Mouse (Mus musculus) G1E (cell line): ENCODE results near the gene Esr2. TPM values are rescaled to one million over a fixed set of nuclear protein-coding genes. Genes with fewer than 3 reads are reported as not detected.
A peak's percentile ranks its signal among the peaks of the same experiment; 100 is the strongest.
"Not testable (repeated sequence)": the region's sequence is repeated elsewhere in the genome, so short reads cannot be mapped to it uniquely, and the experiment has no call there.

ENCODE experiments used
- ATAC-seq: 2 replicates; pipeline ENCODE4 v1.8.0; 2016; ENCODE audit warnings: mild to moderate bottlenecking; ENCODE audit not compliant: insufficient number of reproducible peaks, poor library complexity, low FRiP score, severe bottlenecking; ENCODE audit errors: extremely low read depth
- DNase-seq: peaks from one replicate; pipeline ENCODE4 v3.0.0; 2012; ENCODE audit warnings: low spot score
- H3K27me3 ChIP-seq: 2 replicates; pipeline ENCODE4 v1.6.1; 2012; ENCODE audit warnings: mild to moderate bottlenecking, low read length, inconsistent platforms; ENCODE audit not compliant: insufficient read depth
- H3K36me3 ChIP-seq: replicated peaks from 2 replicates; pipeline ENCODE3; 2012; ENCODE audit warnings: mild to moderate bottlenecking, inconsistent platforms
- H3K4me1 ChIP-seq: 2 replicates; pipeline ENCODE4 v1.6.1; 2012; ENCODE audit warnings: low read depth, low read length, inconsistent platforms, mixed read lengths; ENCODE audit not compliant: insufficient read depth
- H3K4me3 ChIP-seq: 2 replicates; pipeline ENCODE4 v1.5.1; 2012; ENCODE audit warnings: low read depth, mild to moderate bottlenecking, inconsistent platforms, low read length, moderate library complexity, mixed read lengths
- H3K9me3 ChIP-seq: replicated peaks from 2 replicates; pipeline ENCODE4 v1.6.1; 2012; ENCODE audit warnings: inconsistent platforms
- CTCF ChIP-seq: IDR thresholded peaks from 2 replicates; pipeline ENCODE4 v1.5.1; 2012; ENCODE audit warnings: low read depth, low read length, inconsistent platforms, mixed read lengths
- GATA1 ChIP-seq: IDR thresholded peaks from 2 replicates; pipeline ENCODE4 v1.6.1; 2012; ENCODE audit warnings: borderline replicate concordance, low read length, inconsistent platforms, mixed read lengths
- GATA2 ChIP-seq: IDR thresholded peaks from 2 replicates; pipeline ENCODE4 v1.6.1; 2012; ENCODE audit warnings: low read depth, low read length, inconsistent platforms, borderline replicate concordance
- POLR2AphosphoS5 ChIP-seq: IDR thresholded peaks from 2 replicates; pipeline ENCODE4 v1.6.1; 2012; ENCODE audit warnings: low read depth, low read length, inconsistent platforms; ENCODE audit not compliant: insufficient replicate concordance
- TAL1 ChIP-seq: conservative IDR thresholded peaks from 2 replicates; pipeline ENCODE4 v1.6.1; 2012; ENCODE audit warnings: low read depth, low read length, inconsistent platforms, mixed read lengths
- polyA plus RNA-seq: library from polyadenylated mRNA; stranded (reverse); fragments of >175 nt; gene quantifications from 2 replicates; pipeline ENCODE4 v1.2.3, GENCODE M21; 2012
- total RNA-seq, 2 experiments: library from RNA; stranded (forward) in 1 of 2; stranded (reverse) in 1 of 2; fragments of 200-1000 nt in 1 of 2; fragments of >200 nt in 1 of 2; fragmentation: Nextera tagmentation in 1 of 2; gene quantifications; 2 replicates each; pipeline ENCODE4 v1.2.3; 2014 to 2017

Gene Esr2
- total and polyA plus RNA-seq, 3 experiments, result 0.05 TPM; not detected in 2

GRCm38 (mm10) chr12:76177864-76178518, 932 bp upstream of the Esr2 start:
- H3K4me3 ChIP-seq, result no peak overlapping the region
- peak; percentile 73 for TF ChIP-seq CTCF
- no peak for TF ChIP-seq POLR2AphosphoS5
- DNase-seq, result peak; percentile 48
- H3K9me3 ChIP-seq, result no peaks in the 10 kb centered on the region
- peak; percentile 48; the same call in 1 of the 2 replicates for ATAC-seq
- no peaks in the 10 kb centered on the region for H3K36me3 ChIP-seq
- peaks cover 42% of the 10 kb centered on the region for H3K27me3 ChIP-seq
- peaks cover 10% of the 10 kb centered on the region for H3K4me1 ChIP-seq

GRCm38 (mm10) chr12:76165641-76166040, 11.4 kb downstream of the Esr2 start:
- H3K4me1 ChIP-seq, result no peaks in the 10 kb centered on the region
- no peaks in the 10 kb centered on the region for H3K9me3 ChIP-seq
- DNase-seq (no peak), ATAC-seq (no peak)
- H3K27me3 ChIP-seq, result peaks cover 15% of the 10 kb centered on the region
- no peaks in the 10 kb centered on the region for H3K36me3 ChIP-seq
- H3K4me3 ChIP-seq, result no peak overlapping the region
- TF ChIP-seq GATA2 (no peak), TAL1 (no peak), GATA1 (no peak), POLR2AphosphoS5 (no peak), CTCF (no peak)

GRCm38 (mm10) chr12:76152389-76152788, 24.7 kb downstream of the Esr2 start:
- not testable (repeated sequence) for ATAC-seq, H3K36me3 ChIP-seq, H3K4me1 ChIP-seq, H3K27me3 ChIP-seq, H3K4me3 ChIP-seq, DNase-seq, H3K9me3 ChIP-seq

- no peak for DNase-seq
- Histone ChIP-seq H3K4me3 (no peak overlapping the region), H3K36me3 (no peaks in the 10 kb centered on the region), H3K4me1 (no peaks in the 10 kb centered on the region), H3K27me3 (peaks cover 21% of the 10 kb centered on the region), H3K9me3 (no peaks in the 10 kb centered on the region)
- TF ChIP-seq GATA2, result no peak
- no peak for ATAC-seq
These were observed 40.4 kb downstream of the Esr2 start for GRCm38 (mm10) chr12:76136701-76137100.

- peaks cover 11% of the 10 kb centered on the region for H3K27me3 ChIP-seq
- not testable (repeated sequence) for H3K4me1 ChIP-seq, ATAC-seq, H3K36me3 ChIP-seq, H3K4me3 ChIP-seq, H3K9me3 ChIP-seq, DNase-seq
These were observed 44.0 kb downstream of the Esr2 start for GRCm38 (mm10) chr12:76133081-76133480.

GRCm38 (mm10) chr12:76132591-76132990, 44.5 kb downstream of the Esr2 start:
- Histone ChIP-seq H3K27me3 (peaks cover 11% of the 10 kb centered on the region), H3K4me1 (no peaks in the 10 kb centered on the region), H3K36me3 (no peaks in the 10 kb centered on the region), H3K4me3 (no peak overlapping the region), H3K9me3 (no peaks in the 10 kb centered on the region)
- ATAC-seq, result no peak
- TF ChIP-seq CTCF (no peak), GATA2 (no peak), POLR2AphosphoS5 (no peak), GATA1 (no peak), TAL1 (no peak)
- DNase-seq, result no peak

GRCm38 (mm10) chr12:76130891-76131290, 46.2 kb downstream of the Esr2 start:
- Histone ChIP-seq H3K4me1 (no peaks in the 10 kb centered on the region), H3K4me3 (no peak overlapping the region), H3K9me3 (no peaks in the 10 kb centered on the region), H3K27me3 (peaks cover 14% of the 10 kb centered on the region), H3K36me3 (no peaks in the 10 kb centered on the region)
- TF ChIP-seq POLR2AphosphoS5 (no peak), GATA1 (no peak), CTCF (no peak), GATA2 (no peak), TAL1 (no peak)
- no peak for ATAC-seq
- no peak for DNase-seq
